Mouse (Mus musculus) forebrain, embryonic 14.5 days (tissue): ENCODE measurements around the gene Pde4c. TPM values are rescaled to one million over a fixed set of nuclear protein-coding genes. Genes with fewer than 3 reads are reported as not detected.

Source experiments
- ATAC-seq: fragments of 200-750 bp; cut with Nextera tagmentation; 2 replicates; pipeline ENCODE4 v1.8.0; 2017; ENCODE audit warnings: mild to moderate bottlenecking, moderate library complexity
- DNase-seq: peaks from one replicate; pipeline ENCODE4 v3.0.0-alpha.2; 2015; ENCODE audit warnings: low spot score
- H3K27ac ChIP-seq: fragments of 300-500 bp; sonication (generic); 2 replicates; pipeline ENCODE4 v1.5.1; 2014; ENCODE audit warnings: low read depth, mild to moderate bottlenecking, control low read depth, low read length, moderate library complexity
- H3K27me3 ChIP-seq: fragments of 300-500 bp; sonication (generic); replicated peaks from 2 replicates; pipeline ENCODE4 v1.6.1; 2014; ENCODE audit warnings: low read length, control low read depth, mixed read lengths; ENCODE audit not compliant: control insufficient read depth, insufficient read depth
- H3K36me3 ChIP-seq: fragments of 300-500 bp; sonication (generic); 2 replicates; pipeline ENCODE4 v1.6.1; 2014; ENCODE audit warnings: low read length, control low read depth; ENCODE audit not compliant: control insufficient read depth, insufficient read depth
- H3K4me1 ChIP-seq: fragments of 300-500 bp; sonication (generic); 2 replicates; pipeline ENCODE4 v1.6.1; 2014; ENCODE audit warnings: antibody characterized with exemption, low read length, control low read depth; ENCODE audit not compliant: control insufficient read depth, insufficient read depth
- H3K4me2 ChIP-seq: fragments of 300-500 bp; sonication (generic); 2 replicates; pipeline ENCODE4 v1.6.1; 2014; ENCODE audit warnings: mild to moderate bottlenecking, control low read depth, low read length
- H3K4me3 ChIP-seq: fragments of 300-500 bp; sonication (generic); 2 replicates; pipeline ENCODE4 v1.5.1; 2014; ENCODE audit warnings: low read depth, low read length, control low read depth
- H3K9ac ChIP-seq: fragments of 300-500 bp; sonication (generic); 2 replicates; pipeline ENCODE4 v1.6.1; 2014; ENCODE audit warnings: mild to moderate bottlenecking, low read length, control low read depth, moderate library complexity
- H3K9me3 ChIP-seq: fragments of 300-500 bp; sonication (generic); replicated peaks from 2 replicates; pipeline ENCODE4 v1.6.1; 2016; ENCODE audit warnings: low read length, control low read depth, mixed read lengths; ENCODE audit not compliant: control insufficient read depth
- WGBS: fragments of 180-500 bp; shearing (Covaris S2); extraction: QIAGEN DNeasy Blood & Tissue Kit; methylation state at CpG from one replicate; pipeline ENCODE4 v1.1.7; 2014; 5-methylcytosine and 5-hydroxymethylcytosine counted together
- polyA plus RNA-seq: library from polyadenylated mRNA; unstranded; fragments of >200 nt; fragmentation: Nextera tagmentation; extraction: Ambion mirVana; gene quantifications from 2 replicates; pipeline ENCODE4 v1.2.1, GENCODE M21; 2014

The Pde4c gene
- polyA plus RNA-seq, 1 experiment from 2014 or later = not detected

GRCm38 (mm10) chr8:70695318-70696018 lies 28.1 kb upstream of the Pde4c start:
- WGBS = 35% methylated on average over 32 of the region's 32 CpGs
- H3K4me1 ChIP-seq = peaks cover 32% of the 10 kb centered on the region
- H3K4me3 ChIP-seq = no peak overlapping the region
- no peaks in the 10 kb centered on the region for H3K36me3 ChIP-seq
- H3K27ac ChIP-seq = 0 out of 2 replicates have a peak overlapping the region, but pooled peaks have one; percentile 60
- no peaks in the 10 kb centered on the region for H3K9me3 ChIP-seq
- no peak overlapping the region for H3K4me2 ChIP-seq
- DNase-seq = no peak
- no peak for ATAC-seq
- no peaks in the 10 kb centered on the region for H3K27me3 ChIP-seq
- no peak overlapping the region for H3K9ac ChIP-seq

- WGBS = 5% methylated on average over 30 of the region's 31 CpGs
- peaks cover 35% of the 10 kb centered on the region for H3K4me1 ChIP-seq
- DNase-seq (peak; percentile 86), ATAC-seq (no peak)
- H3K36me3 ChIP-seq = no peaks in the 10 kb centered on the region
- H3K4me2 ChIP-seq = peak overlapping the region; percentile 54
- no peaks in the 10 kb centered on the region for H3K27me3 ChIP-seq
- H3K9me3 ChIP-seq = no peaks in the 10 kb centered on the region
- peak overlapping the region; percentile 60 for H3K27ac ChIP-seq
- H3K9ac ChIP-seq = peak overlapping the region; percentile 43
- H3K4me3 ChIP-seq = no peak overlapping the region
These were observed 27.3 kb upstream of the Pde4c start for GRCm38 (mm10) chr8:70696019-70696885.

DNA sequence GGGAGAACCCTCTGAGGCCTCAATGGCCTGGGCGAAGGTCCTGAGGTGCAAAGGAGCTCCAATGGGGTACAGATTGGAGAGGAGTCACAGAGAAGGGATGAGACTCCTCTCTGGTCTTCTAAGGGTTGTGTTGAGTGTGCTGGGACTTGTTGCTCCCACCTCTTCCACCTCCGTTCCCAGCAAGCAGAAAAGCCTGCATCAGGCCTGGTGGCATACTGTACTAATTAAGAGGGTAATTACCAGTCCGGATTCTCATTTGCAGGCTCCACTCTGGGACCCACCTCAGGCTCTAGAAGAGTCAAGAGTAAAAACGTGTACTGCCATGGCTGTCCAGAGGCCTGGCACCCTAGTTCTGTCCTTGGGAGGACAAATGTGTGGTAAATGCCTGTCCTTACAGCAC lies 26.6 kb upstream of the Pde4c start:
- H3K4me2 ChIP-seq = peak overlapping the region; percentile 54
- DNase-seq (no peak), ATAC-seq (no peak)
- WGBS = 19% methylated on average over 4 of the region's 4 CpGs
- H3K36me3 ChIP-seq = 0 out of 2 replicates have a peak, but pooled peaks cover 4% of the 10 kb centered on the region
- H3K9ac ChIP-seq = peak overlapping the region; percentile 43
- no peaks in the 10 kb centered on the region for H3K9me3 ChIP-seq
- no peaks in the 10 kb centered on the region for H3K27me3 ChIP-seq
- H3K4me1 ChIP-seq = peaks cover 36% of the 10 kb centered on the region
- peak overlapping the region; percentile 60 for H3K27ac ChIP-seq
- H3K4me3 ChIP-seq = no peak overlapping the region

- no peaks in the 10 kb centered on the region for H3K27me3 ChIP-seq
- peak overlapping the region; percentile 99 for H3K4me3 ChIP-seq
- ATAC-seq = no peak
- WGBS = 75% methylated on average over 12 of the region's 12 CpGs
- peak overlapping the region; percentile 99 for H3K27ac ChIP-seq
- H3K4me2 ChIP-seq = peak overlapping the region; percentile 58
- DNase-seq = no peak
- H3K9ac ChIP-seq = peak overlapping the region; percentile 60
- 0 out of 2 replicates have a peak, but pooled peaks cover 4% of the 10 kb centered on the region for H3K36me3 ChIP-seq
- peaks cover 33% of the 10 kb centered on the region for H3K4me1 ChIP-seq
- no peaks in the 10 kb centered on the region for H3K9me3 ChIP-seq
These were observed 25.9 kb upstream of the Pde4c start for GRCm38 (mm10) chr8:70697366-70698250.

- peak; percentile 86 for ATAC-seq
- Histone ChIP-seq H3K4me1 (peaks cover 33% of the 10 kb centered on the region), H3K4me3 (peak within 1 kb of the TSS; percentile 99), H3K27ac (peak within 1 kb of the TSS; percentile 99), H3K9me3 (no peaks in the 10 kb centered on the region), H3K27me3 (no peaks in the 10 kb centered on the region), H3K4me2 (peak within 1 kb of the TSS; percentile 58), H3K36me3 (peaks cover 10% of the 10 kb centered on the region; the same call in 1 of the 2 replicates), H3K9ac (peak within 1 kb of the TSS; percentile 99)
- DNase-seq = peak; percentile 99
- WGBS = under 1% methylated on average over 59 of the region's 69 CpGs
These were observed 25.0 kb upstream of the Pde4c start, which contains the start of gene Jund for GRCm38 (mm10) chr8:70698310-70699109. TSS of gene Jund (plus strand) at chr8:70698949.

GRCm38 (mm10) chr8:70699116-70699833 lies 24.2 kb upstream of the Pde4c start:
- peaks cover 10% of the 10 kb centered on the region; the same call in 1 of the 2 replicates for H3K36me3 ChIP-seq
- H3K4me2 ChIP-seq = peak overlapping the region; percentile 58
- H3K27ac ChIP-seq = peak overlapping the region; percentile 99
- peak overlapping the region; percentile 99 for H3K9ac ChIP-seq
- no peaks in the 10 kb centered on the region for H3K27me3 ChIP-seq
- H3K9me3 ChIP-seq = no peaks in the 10 kb centered on the region
- 1% methylated on average over 87 of the region's 89 CpGs for WGBS
- peak overlapping the region; percentile 99 for H3K4me3 ChIP-seq
- DNase-seq (no peak), ATAC-seq (0 out of 2 replicates have a peak, but pooled peaks have one; percentile 1)
- H3K4me1 ChIP-seq = peaks cover 33% of the 10 kb centered on the region

DNA sequence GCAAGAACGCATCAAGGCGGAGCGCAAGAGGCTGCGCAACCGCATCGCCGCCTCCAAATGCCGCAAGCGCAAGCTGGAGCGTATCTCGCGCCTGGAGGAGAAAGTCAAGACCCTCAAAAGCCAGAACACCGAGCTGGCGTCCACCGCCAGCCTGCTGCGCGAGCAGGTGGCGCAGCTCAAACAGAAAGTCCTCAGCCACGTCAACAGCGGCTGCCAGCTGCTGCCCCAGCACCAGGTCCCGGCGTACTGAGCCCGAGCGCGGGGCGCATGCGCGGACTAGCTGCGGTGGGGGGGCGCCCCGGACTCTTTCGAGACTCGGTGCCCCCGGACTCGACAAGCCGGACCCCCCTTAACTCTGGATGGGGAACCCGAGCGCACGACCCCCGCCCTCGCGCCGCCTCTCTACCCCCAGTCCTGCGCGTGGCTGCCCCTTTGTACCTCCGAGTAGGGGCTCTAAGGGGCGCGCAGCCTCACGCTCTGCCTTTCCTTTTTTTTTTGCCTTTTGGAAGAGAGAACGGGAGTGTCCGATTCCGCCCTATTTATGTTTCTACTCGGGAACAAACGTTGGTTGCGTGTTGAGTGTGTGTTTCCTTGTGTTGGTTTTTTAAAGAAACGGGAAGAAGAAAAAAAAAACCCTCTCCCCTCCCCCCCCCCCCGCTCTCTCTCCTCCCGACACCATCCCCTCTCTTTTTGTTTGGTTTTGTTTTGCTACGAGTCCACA lies 23.5 kb upstream of the Pde4c start:
- H3K27me3 ChIP-seq = no peaks in the 10 kb centered on the region
- peaks cover 33% of the 10 kb centered on the region for H3K4me1 ChIP-seq

More for the DNA sequence above, 23.5 kb upstream of the Pde4c start:
- H3K36me3 ChIP-seq = peaks cover 10% of the 10 kb centered on the region; the same call in 1 of the 2 replicates
- H3K27ac ChIP-seq = peak overlapping the region; percentile 99
- H3K9ac ChIP-seq = peak overlapping the region; percentile 99
- peak overlapping the region; percentile 58 for H3K4me2 ChIP-seq
- peak overlapping the region; percentile 99 for H3K4me3 ChIP-seq
- WGBS = under 1% methylated on average over 57 of the region's 59 CpGs
- DNase-seq (peak; percentile 91), ATAC-seq (peak; percentile 22)
- no peaks in the 10 kb centered on the region for H3K9me3 ChIP-seq
